Mouse (Mus musculus) olfactory bulb, adult 2 months (tissue): ENCODE measurements around the gene Tas2r110.

ENCODE experiments used
- CTCF ChIP-seq: fragments of 200-500 bp; IDR thresholded peaks from 2 replicates; pipeline ENCODE4 v1.5.1; 2012; ENCODE audit warnings: low read depth, mild to moderate bottlenecking, low read length, moderate library complexity; ENCODE audit not compliant: insufficient read depth
- POLR2A ChIP-seq: fragments of 200-500 bp; IDR thresholded peaks from 2 replicates; pipeline ENCODE4 v1.6.1; 2012; ENCODE audit warnings: mild to moderate bottlenecking, low read depth, low read length, moderate library complexity; ENCODE audit not compliant: insufficient read depth

- TF ChIP-seq CTCF (no peak), POLR2A (no peak)
These were observed 21.0 kb upstream of the Tas2r110 start, which contains the start of gene Tas2r123 for GRCm38 (mm10) chr6:132846842-132847241.
